Mouse (Mus musculus): ENCODE data around the gene Insig1. TPM values are rescaled to one million over a fixed set of nuclear protein-coding genes. Genes with fewer than 3 reads are reported as not detected.

Insig1 gene
- total RNA-seq (2014; fragmentation: Nextera tagmentation) = not detected in 2 replicates
- total RNA-seq (2017) = 2.1 and 2.4 TPM in 2 replicates
- polyA plus RNA-seq (2012) = 1.4 and 1.9 TPM in 2 replicates

DNA sequence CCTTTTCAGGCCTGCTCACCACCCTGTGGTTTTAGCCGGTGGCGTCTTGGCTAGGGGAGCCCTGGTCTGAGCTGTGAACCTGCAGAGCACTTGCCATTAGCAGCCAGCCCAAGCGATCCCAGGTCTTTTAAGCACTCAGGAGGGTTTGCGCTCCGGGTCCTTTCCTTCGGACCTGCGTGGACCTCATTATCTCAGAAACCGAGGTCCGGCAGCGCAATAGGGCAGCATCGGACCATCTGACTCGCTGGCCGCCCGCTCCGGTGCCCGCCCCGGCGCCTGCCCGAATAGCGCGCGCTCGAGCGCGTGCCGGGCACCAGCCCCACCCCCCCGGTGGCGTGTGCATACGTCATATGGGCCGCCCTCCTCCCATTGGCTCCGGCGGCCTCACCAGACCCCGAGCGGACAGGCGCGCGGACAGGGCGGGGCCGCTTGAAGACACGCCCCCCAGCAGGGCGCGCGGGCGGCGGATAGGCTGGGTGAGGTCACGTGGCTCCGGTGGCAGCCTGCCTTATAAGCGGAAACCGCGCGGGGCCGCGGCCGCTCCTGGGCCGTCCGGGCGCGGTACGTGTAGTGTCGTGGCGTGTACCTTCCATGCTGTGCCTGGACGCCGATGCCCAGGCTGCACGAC is at the start of gene Insig1:
TSS of gene Insig1 (plus strand) at position 536 of the 628 bp plus-strand sequence.
- peaks cover 9% of the 10 kb centered on the region; the same call in 1 of the 2 replicates for H3K27me3 ChIP-seq (ENCODE audit: insufficient read depth, low read length)
- no peaks in the 10 kb centered on the region for H3K36me3 ChIP-seq (replicated peaks)
- TF ChIP-seq GATA2 (IDR thresholded peaks at IDR 0.05; ENCODE audit: borderline replicate concordance, low read depth, low read length) = no peak
- TF ChIP-seq POLR2AphosphoS5 (IDR thresholded peaks at IDR 0.05; ENCODE audit: insufficient replicate concordance, low read depth, low read length) = no peak
- TF ChIP-seq GATA1 (IDR thresholded peaks at IDR 0.05; ENCODE audit: borderline replicate concordance, low read length) = no peak
- TF ChIP-seq TAL1 (conservative IDR thresholded peaks at IDR 0.05; ENCODE audit: low read depth, low read length) = no peak
- no peak for TF ChIP-seq CTCF (IDR thresholded peaks at IDR 0.05; ENCODE audit: low read depth, low read length)
- H3K4me3 ChIP-seq (ENCODE audit: low read depth, low read length) = peak within 1 kb of the TSS; percentile 20; the same call in 1 of the 2 replicates
- no peaks in the 10 kb centered on the region for H3K4me1 ChIP-seq (ENCODE audit: insufficient read depth, low read depth, low read length)
- DNase-seq (ENCODE audit: low spot score) (no peak), ATAC-seq (ENCODE audit: extremely low read depth, insufficient number of reproducible peaks, low FRiP score, poor library complexity, severe bottlenecking) (peak; percentile 42)
- H3K9me3 ChIP-seq (replicated peaks) = peaks cover 8% of the 10 kb centered on the region

DNA sequence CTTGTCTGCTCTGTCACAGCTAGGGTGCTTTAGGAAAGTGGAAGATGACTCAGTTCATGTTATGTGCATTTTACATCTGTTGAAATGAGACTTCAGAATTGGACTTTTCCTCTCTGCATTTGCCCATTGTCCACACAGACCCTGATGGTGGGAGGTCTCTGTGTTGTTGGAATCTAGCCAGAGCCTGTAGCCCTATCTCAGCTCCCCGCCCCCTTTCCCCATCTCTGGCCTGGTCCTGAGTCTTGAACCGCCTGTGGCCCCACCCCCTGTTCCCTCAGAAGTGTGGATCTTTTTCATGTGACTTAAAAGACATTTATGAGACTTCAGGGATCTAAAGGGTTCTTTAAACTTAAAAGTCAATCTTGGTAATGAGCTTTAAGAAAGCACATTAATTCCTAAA is 47.7 kb upstream of the Insig1 start:
- DNase-seq (ENCODE audit: low spot score) (no peak), ATAC-seq (ENCODE audit: extremely low read depth, insufficient number of reproducible peaks, low FRiP score, poor library complexity, severe bottlenecking) (no peak)
- no peaks in the 10 kb centered on the region for H3K9me3 ChIP-seq (replicated peaks)
- no peaks in the 10 kb centered on the region for H3K27me3 ChIP-seq (ENCODE audit: insufficient read depth, low read length)
- no peaks in the 10 kb centered on the region for H3K4me1 ChIP-seq (ENCODE audit: insufficient read depth, low read depth, low read length)
- TF ChIP-seq POLR2AphosphoS5 (IDR thresholded peaks at IDR 0.05; ENCODE audit: insufficient replicate concordance, low read depth, low read length) (no peak), CTCF (IDR thresholded peaks at IDR 0.05; ENCODE audit: low read depth, low read length) (no peak), GATA1 (IDR thresholded peaks at IDR 0.05; ENCODE audit: borderline replicate concordance, low read length) (no peak), TAL1 (conservative IDR thresholded peaks at IDR 0.05; ENCODE audit: low read depth, low read length) (no peak), GATA2 (IDR thresholded peaks at IDR 0.05; ENCODE audit: borderline replicate concordance, low read depth, low read length) (no peak)
- no peaks in the 10 kb centered on the region for H3K36me3 ChIP-seq (replicated peaks)
- H3K4me3 ChIP-seq (ENCODE audit: low read depth, low read length) = no peak overlapping the region

DNA sequence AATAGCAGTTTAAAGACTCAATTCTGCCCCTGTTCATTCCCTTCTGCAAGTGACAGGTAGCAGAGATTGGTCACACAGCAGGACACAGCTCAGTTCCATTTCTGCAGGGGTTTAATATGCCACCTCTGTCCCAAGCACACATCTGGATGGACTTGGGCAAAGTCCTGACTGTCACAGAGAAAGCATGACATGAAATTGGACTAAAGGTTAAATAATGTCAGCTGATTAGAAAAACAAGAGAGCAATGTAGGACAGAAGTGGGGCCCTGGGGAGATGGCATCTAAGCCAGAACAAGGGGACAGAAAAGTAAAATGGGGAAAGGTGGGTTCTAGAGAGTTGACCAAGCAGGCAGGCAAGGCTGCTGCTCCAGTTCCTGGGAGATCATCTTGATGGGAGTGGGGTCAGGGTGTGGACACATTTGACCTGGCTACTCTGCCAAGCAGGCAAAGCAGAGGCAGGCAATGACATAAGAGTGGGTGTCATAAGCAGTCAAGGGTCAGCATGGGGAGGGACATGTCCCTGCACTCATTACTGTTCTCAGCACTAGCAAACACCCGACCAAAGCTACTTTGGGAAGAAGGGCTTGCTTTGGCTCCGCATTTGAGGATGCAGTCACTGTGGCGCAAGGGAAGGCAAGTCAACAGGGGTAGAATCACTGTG is 39.5 kb upstream of the Insig1 start:
- Histone ChIP-seq H3K4me1 (ENCODE audit: insufficient read depth, low read depth, low read length) (no peaks in the 10 kb centered on the region), H3K36me3 (replicated peaks) (no peaks in the 10 kb centered on the region), H3K9me3 (replicated peaks) (no peaks in the 10 kb centered on the region), H3K4me3 (ENCODE audit: low read depth, low read length) (no peak overlapping the region), H3K27me3 (ENCODE audit: insufficient read depth, low read length) (peaks cover 4% of the 10 kb centered on the region; the same call in 1 of the 2 replicates)
- DNase-seq (ENCODE audit: low spot score) (no peak), ATAC-seq (ENCODE audit: extremely low read depth, insufficient number of reproducible peaks, low FRiP score, poor library complexity, severe bottlenecking) (no peak)
- TF ChIP-seq POLR2AphosphoS5 (IDR thresholded peaks at IDR 0.05; ENCODE audit: insufficient replicate concordance, low read depth, low read length) = no peak
- no peak for TF ChIP-seq GATA2 (IDR thresholded peaks at IDR 0.05; ENCODE audit: borderline replicate concordance, low read depth, low read length)
- no peak for TF ChIP-seq TAL1 (conservative IDR thresholded peaks at IDR 0.05; ENCODE audit: low read depth, low read length)
- TF ChIP-seq CTCF (IDR thresholded peaks at IDR 0.05; ENCODE audit: low read depth, low read length) = no peak
- no peak for TF ChIP-seq GATA1 (IDR thresholded peaks at IDR 0.05; ENCODE audit: borderline replicate concordance, low read length)

DNA sequence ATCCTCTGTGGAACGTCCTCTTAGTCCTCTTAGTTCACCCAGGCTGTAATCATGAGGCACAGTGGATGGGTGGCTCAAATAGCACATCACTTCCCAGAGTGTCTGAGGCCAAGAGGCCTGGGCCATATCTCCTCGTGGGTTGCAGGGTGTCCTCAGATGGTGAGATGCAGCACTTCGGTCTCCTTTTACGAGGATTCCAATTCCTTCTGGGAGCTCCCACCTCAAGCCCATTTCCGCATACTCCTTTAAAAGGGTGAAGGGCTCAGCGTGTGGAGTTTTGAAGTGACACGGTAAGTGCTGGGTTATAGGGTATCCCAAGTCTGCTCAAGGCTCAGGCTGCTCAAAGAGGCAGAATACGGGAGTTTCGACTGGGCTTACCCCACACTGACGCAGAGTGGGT is 38.3 kb upstream of the Insig1 start:
- Histone ChIP-seq H3K36me3 (replicated peaks) (no peaks in the 10 kb centered on the region), H3K9me3 (replicated peaks) (no peaks in the 10 kb centered on the region), H3K4me1 (ENCODE audit: insufficient read depth, low read depth, low read length) (no peaks in the 10 kb centered on the region), H3K4me3 (ENCODE audit: low read depth, low read length) (no peak overlapping the region), H3K27me3 (ENCODE audit: insufficient read depth, low read length) (peaks cover 4% of the 10 kb centered on the region; the same call in 1 of the 2 replicates)
- DNase-seq (ENCODE audit: low spot score) (no peak), ATAC-seq (ENCODE audit: extremely low read depth, insufficient number of reproducible peaks, low FRiP score, poor library complexity, severe bottlenecking) (no peak)
- TF ChIP-seq TAL1 (conservative IDR thresholded peaks at IDR 0.05; ENCODE audit: low read depth, low read length) (no peak), GATA2 (IDR thresholded peaks at IDR 0.05; ENCODE audit: borderline replicate concordance, low read depth, low read length) (no peak), CTCF (IDR thresholded peaks at IDR 0.05; ENCODE audit: low read depth, low read length) (no peak), GATA1 (IDR thresholded peaks at IDR 0.05; ENCODE audit: borderline replicate concordance, low read length) (no peak), POLR2AphosphoS5 (IDR thresholded peaks at IDR 0.05; ENCODE audit: insufficient replicate concordance, low read depth, low read length) (no peak)

DNA sequence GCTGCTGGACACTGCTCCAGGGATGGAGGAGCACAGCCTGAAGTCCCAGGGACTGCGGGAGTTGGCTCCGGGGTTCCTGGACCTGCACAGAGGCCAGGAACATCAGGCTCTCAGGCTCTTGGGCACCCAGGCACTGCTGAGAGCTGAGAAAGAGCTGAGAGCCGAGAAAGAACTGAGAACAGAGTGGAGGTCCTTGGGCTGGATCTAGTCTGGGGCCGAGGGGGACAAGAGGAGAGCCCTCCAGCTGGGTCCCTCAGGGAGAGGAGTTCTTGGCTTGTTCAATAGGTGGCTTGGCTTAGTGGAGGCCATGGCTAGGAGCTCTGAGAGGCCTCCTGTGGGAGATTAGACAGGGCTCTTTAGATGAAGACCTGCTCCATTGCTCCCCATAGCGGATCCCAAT is 37.9 kb upstream of the Insig1 start:
- H3K4me1 ChIP-seq (ENCODE audit: insufficient read depth, low read depth, low read length) = no peaks in the 10 kb centered on the region
- TF ChIP-seq GATA1 (IDR thresholded peaks at IDR 0.05; ENCODE audit: borderline replicate concordance, low read length) (no peak), TAL1 (conservative IDR thresholded peaks at IDR 0.05; ENCODE audit: low read depth, low read length) (no peak), POLR2AphosphoS5 (IDR thresholded peaks at IDR 0.05; ENCODE audit: insufficient replicate concordance, low read depth, low read length) (no peak), GATA2 (IDR thresholded peaks at IDR 0.05; ENCODE audit: borderline replicate concordance, low read depth, low read length) (no peak), CTCF (IDR thresholded peaks at IDR 0.05; ENCODE audit: low read depth, low read length) (no peak)
- ATAC-seq (ENCODE audit: extremely low read depth, insufficient number of reproducible peaks, low FRiP score, poor library complexity, severe bottlenecking) (no peak), DNase-seq (ENCODE audit: low spot score) (no peak)
- peaks cover 4% of the 10 kb centered on the region; the same call in 1 of the 2 replicates for H3K27me3 ChIP-seq (ENCODE audit: insufficient read depth, low read length)
- H3K36me3 ChIP-seq (replicated peaks) = no peaks in the 10 kb centered on the region
- no peaks in the 10 kb centered on the region for H3K9me3 ChIP-seq (replicated peaks)
- no peak overlapping the region for H3K4me3 ChIP-seq (ENCODE audit: low read depth, low read length)

DNA sequence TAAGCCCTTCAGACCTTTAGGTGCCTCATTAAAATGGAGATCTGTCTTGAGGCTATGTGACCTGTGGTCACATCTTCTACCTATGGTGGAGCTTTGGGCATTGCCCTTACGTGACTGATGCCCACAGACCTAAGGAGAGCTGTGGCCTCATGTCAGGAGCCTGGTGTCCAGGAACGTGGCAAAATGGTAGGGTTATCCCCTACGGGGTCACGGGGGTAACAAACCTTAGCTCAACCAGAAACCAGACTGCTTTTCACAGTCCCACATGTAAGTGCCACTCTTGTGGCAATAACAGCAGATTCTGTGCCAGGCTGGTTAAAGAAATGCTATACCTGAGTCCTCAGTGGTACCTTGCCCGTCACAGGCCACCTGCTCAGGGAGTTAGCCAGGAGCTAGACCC is 37.3 kb upstream of the Insig1 start:
- no peaks in the 10 kb centered on the region for H3K4me1 ChIP-seq (ENCODE audit: insufficient read depth, low read depth, low read length)
- H3K27me3 ChIP-seq (ENCODE audit: insufficient read depth, low read length) = peaks cover 4% of the 10 kb centered on the region; the same call in 1 of the 2 replicates
- DNase-seq (ENCODE audit: low spot score) (no peak), ATAC-seq (ENCODE audit: extremely low read depth, insufficient number of reproducible peaks, low FRiP score, poor library complexity, severe bottlenecking) (no peak)
- H3K36me3 ChIP-seq (replicated peaks) = no peaks in the 10 kb centered on the region
- no peak overlapping the region for H3K4me3 ChIP-seq (ENCODE audit: low read depth, low read length)
- TF ChIP-seq POLR2AphosphoS5 (IDR thresholded peaks at IDR 0.05; ENCODE audit: insufficient replicate concordance, low read depth, low read length) (no peak), TAL1 (conservative IDR thresholded peaks at IDR 0.05; ENCODE audit: low read depth, low read length) (no peak), GATA2 (IDR thresholded peaks at IDR 0.05; ENCODE audit: borderline replicate concordance, low read depth, low read length) (no peak), GATA1 (IDR thresholded peaks at IDR 0.05; ENCODE audit: borderline replicate concordance, low read length) (no peak), CTCF (IDR thresholded peaks at IDR 0.05; ENCODE audit: low read depth, low read length) (no peak)
- no peaks in the 10 kb centered on the region for H3K9me3 ChIP-seq (replicated peaks)
